Mouse (Mus musculus) midbrain, embryonic 10.5 days (tissue): ENCODE data around the gene Ccdc40. TPM values are rescaled to one million over a fixed set of nuclear protein-coding genes. Genes with fewer than 3 reads are reported as not detected.
"Not testable (repeated sequence)": the region's sequence is repeated elsewhere in the genome, so short reads cannot be mapped to it uniquely, and the experiment has no call there.

Source experiments
- DNase-seq: peaks from one replicate; pipeline ENCODE4 v3.0.0-alpha.2; 2017; ENCODE audit warnings: low spot score
- H3K27ac ChIP-seq: fragments of 300-500 bp; sonication (generic); replicated peaks from 2 replicates; pipeline ENCODE4 v1.5.1; 2016; ENCODE audit warnings: mild to moderate bottlenecking
- H3K27me3 ChIP-seq: fragments of 300-500 bp; sonication (generic); 2 replicates; pipeline ENCODE4 v1.6.1; 2016; ENCODE audit warnings: low read depth, mild to moderate bottlenecking; ENCODE audit not compliant: poor library complexity, severe bottlenecking
- H3K36me3 ChIP-seq: fragments of 300-500 bp; sonication (generic); 2 replicates; pipeline ENCODE4 v1.6.1; 2016; ENCODE audit warnings: mild to moderate bottlenecking, moderate library complexity
- H3K4me1 ChIP-seq: fragments of 300-500 bp; sonication (generic); 2 replicates; pipeline ENCODE4 v1.6.1; 2016
- H3K4me3 ChIP-seq: fragments of 300-500 bp; sonication (generic); 2 replicates; pipeline ENCODE4 v1.5.1; 2016; ENCODE audit warnings: mild to moderate bottlenecking, moderate library complexity
- H3K9me3 ChIP-seq: fragments of 300-500 bp; sonication (generic); replicated peaks from 2 replicates; pipeline ENCODE4 v1.6.1; 2016; ENCODE audit warnings: mild to moderate bottlenecking
- WGBS: fragments of 180-500 bp; shearing (Covaris S2); methylation state at CpG from one replicate; pipeline ENCODE4 v1.1.7; 2016; 5-methylcytosine and 5-hydroxymethylcytosine counted together
- polyA plus RNA-seq: library from polyadenylated mRNA; unstranded; fragments of >200 nt; fragmentation: Nextera tagmentation; extraction: Ambion mirVana; gene quantifications from 2 replicates; pipeline ENCODE4 v1.2.1, GENCODE M21; 2016

Ccdc40 gene
- polyA plus RNA-seq, 1 experiment from 2014 or later, result 20.6 TPM

GRCm38 (mm10) chr11:119256557-119256956 is 28.2 kb downstream of the Ccdc40 start:
- not testable (repeated sequence) for H3K9me3 ChIP-seq, H3K27ac ChIP-seq, DNase-seq, H3K4me3 ChIP-seq
- peaks cover 20% of the 10 kb centered on the region for H3K27me3 ChIP-seq
- H3K4me1 ChIP-seq, result peaks cover 38% of the 10 kb centered on the region
- H3K36me3 ChIP-seq, result peaks cover 39% of the 10 kb centered on the region
- 93% methylated on average over 5 of the region's 5 CpGs for WGBS

GRCm38 (mm10) chr11:119258216-119258571 is 29.8 kb downstream of the Ccdc40 start:
- H3K4me3 ChIP-seq, result peak overlapping the region; percentile 38
- 0 out of 2 replicates have a peak, but pooled peaks cover 5% of the 10 kb centered on the region for H3K27me3 ChIP-seq
- peak overlapping the region; percentile 73 for H3K27ac ChIP-seq
- H3K4me1 ChIP-seq, result peaks cover 22% of the 10 kb centered on the region
- H3K36me3 ChIP-seq, result peaks cover 55% of the 10 kb centered on the region
- no peaks in the 10 kb centered on the region for H3K9me3 ChIP-seq
- DNase-seq, result no peak
- 63% methylated on average over 9 of the region's 9 CpGs for WGBS

- Histone ChIP-seq H3K4me3 (peak overlapping the region; percentile 38), H3K4me1 (peaks cover 17% of the 10 kb centered on the region), H3K27me3 (no peaks in the 10 kb centered on the region), H3K27ac (peak overlapping the region; percentile 73), H3K9me3 (no peaks in the 10 kb centered on the region), H3K36me3 (peaks cover 60% of the 10 kb centered on the region)
- DNase-seq, result peak; percentile 39
- 67% methylated on average over 23 of the region's 23 CpGs for WGBS
Measured at GRCm38 (mm10) chr11:119258572-119259322, 30.4 kb downstream of the Ccdc40 start.

GRCm38 (mm10) chr11:119259977-119260376 is 31.6 kb downstream of the Ccdc40 start:
- 94% methylated on average over 8 of the region's 8 CpGs for WGBS
- Histone ChIP-seq H3K27me3 (no peaks in the 10 kb centered on the region), H3K4me1 (peaks cover 17% of the 10 kb centered on the region), H3K9me3 (no peaks in the 10 kb centered on the region), H3K27ac (no peak overlapping the region), H3K36me3 (peaks cover 61% of the 10 kb centered on the region), H3K4me3 (no peak overlapping the region)
- DNase-seq, result no peak

GRCm38 (mm10) chr11:119264413-119264812 is 36.0 kb downstream of the Ccdc40 start:
- Histone ChIP-seq H3K27ac (no peak overlapping the region), H3K4me3 (no peak overlapping the region), H3K27me3 (no peaks in the 10 kb centered on the region), H3K36me3 (peaks cover 54% of the 10 kb centered on the region), H3K9me3 (no peaks in the 10 kb centered on the region), H3K4me1 (peaks cover 21% of the 10 kb centered on the region)
- 91% methylated on average over 13 of the region's 13 CpGs for WGBS
- DNase-seq, result no peak

- peaks cover 40% of the 10 kb centered on the region for H3K36me3 ChIP-seq
- H3K9me3 ChIP-seq, result no peaks in the 10 kb centered on the region
- H3K27ac ChIP-seq, result no peak overlapping the region
- H3K27me3 ChIP-seq, result no peaks in the 10 kb centered on the region
- no peak for DNase-seq
- no peak overlapping the region for H3K4me3 ChIP-seq
- H3K4me1 ChIP-seq, result peaks cover 25% of the 10 kb centered on the region
- WGBS, result 80% methylated on average over 7 of the region's 7 CpGs
Measured at GRCm38 (mm10) chr11:119265811-119266210, 37.4 kb downstream of the Ccdc40 start.

- no peaks in the 10 kb centered on the region for H3K27me3 ChIP-seq
- WGBS, result 61% methylated on average over 6 of the region's 6 CpGs
- 0 out of 2 replicates have a peak overlapping the region, but pooled peaks have one; percentile 14 for H3K27ac ChIP-seq
- peaks cover 27% of the 10 kb centered on the region for H3K36me3 ChIP-seq
- no peaks in the 10 kb centered on the region for H3K9me3 ChIP-seq
- no peak for DNase-seq
- H3K4me1 ChIP-seq, result peaks cover 25% of the 10 kb centered on the region
- H3K4me3 ChIP-seq, result peak overlapping the region; percentile 67
Measured at GRCm38 (mm10) chr11:119267241-119267674, 38.9 kb downstream of the Ccdc40 start.

GRCm38 (mm10) chr11:119267768-119268556 is 39.6 kb downstream of the Ccdc40 start, which contains the start of gene Gaa:
Gaa (plus strand) TSS chr11:119267887.
- Histone ChIP-seq H3K27me3 (no peaks in the 10 kb centered on the region), H3K9me3 (no peaks in the 10 kb centered on the region), H3K36me3 (peaks cover 23% of the 10 kb centered on the region), H3K4me3 (peak within 1 kb of the TSS; percentile 67), H3K4me1 (peaks cover 25% of the 10 kb centered on the region), H3K27ac (peak within 1 kb of the TSS; percentile 82)
- 6% methylated on average over 52 of the region's 52 CpGs for WGBS
- peak; percentile 94 for DNase-seq

GRCm38 (mm10) chr11:119268557-119269195 is 40.3 kb downstream of the Ccdc40 start:
- no peaks in the 10 kb centered on the region for H3K9me3 ChIP-seq
- DNase-seq, result no peak
- peaks cover 25% of the 10 kb centered on the region for H3K4me1 ChIP-seq
- no peaks in the 10 kb centered on the region for H3K27me3 ChIP-seq
- peak overlapping the region; percentile 67 for H3K4me3 ChIP-seq
- H3K27ac ChIP-seq, result peak overlapping the region; percentile 82; the same call in 1 of the 2 replicates
- WGBS, result 83% methylated on average over 16 of the region's 16 CpGs
- peaks cover 23% of the 10 kb centered on the region for H3K36me3 ChIP-seq

- H3K9me3 ChIP-seq, DNase-seq, H3K4me3 ChIP-seq, H3K27ac ChIP-seq, H3K27me3 ChIP-seq: not testable (repeated sequence)
- Histone ChIP-seq H3K4me1 (peaks cover 24% of the 10 kb centered on the region), H3K36me3 (peaks cover 34% of the 10 kb centered on the region)
- WGBS, result 58% methylated on average over 3 of the region's 3 CpGs
Measured at GRCm38 (mm10) chr11:119272492-119272891, 44.1 kb downstream of the Ccdc40 start.

- Histone ChIP-seq H3K27me3 (no peaks in the 10 kb centered on the region), H3K36me3 (peaks cover 34% of the 10 kb centered on the region), H3K4me1 (peaks cover 16% of the 10 kb centered on the region), H3K27ac (no peak overlapping the region), H3K4me3 (no peak overlapping the region), H3K9me3 (no peaks in the 10 kb centered on the region)
- 90% methylated on average over 8 of the region's 8 CpGs for WGBS
- DNase-seq, result no peak
Measured at GRCm38 (mm10) chr11:119273186-119273930, 45.0 kb downstream of the Ccdc40 start.

- Histone ChIP-seq H3K36me3 (peaks cover 43% of the 10 kb centered on the region), H3K27ac (no peak overlapping the region), H3K4me3 (no peak overlapping the region), H3K4me1 (peaks cover 14% of the 10 kb centered on the region), H3K27me3 (no peaks in the 10 kb centered on the region), H3K9me3 (no peaks in the 10 kb centered on the region)
- no peak for DNase-seq
- WGBS, result 85% methylated on average over 15 of the region's 15 CpGs
Measured at GRCm38 (mm10) chr11:119281030-119281429, 52.7 kb downstream of the Ccdc40 start.
